Mouse (Mus musculus) adrenal gland, adult (tissue): ENCODE results near the gene Cnp.
"Not testable (repeated sequence)": the region's sequence is repeated elsewhere in the genome, so short reads cannot be mapped to it uniquely, and the experiment has no call there.

Experiments
- DNase-seq, 2 experiments: peaks; one replicate each; pipeline ENCODE4 v3.0.0; 2022 to 2023; ENCODE audit warnings: low spot score in 1 of 2; ENCODE audit not compliant: inconsistent age in 2 of 2

The Cnp gene

GRCm38 (mm10) chr11:100574708-100575483 lies at the start of gene Cnp:
Gene Cnp, plus strand, starts transcription at chr11:100574904.
- DNase-seq: peak; percentile 85 to 94

- peak in 1 of 2 experiments; percentile 78 for DNase-seq
These were observed 49.6 kb upstream of the Cnp start for GRCm38 (mm10) chr11:100524987-100525630.

- peak in 1 of 2 experiments; percentile 67 for DNase-seq
These were observed 48.5 kb upstream of the Cnp start for GRCm38 (mm10) chr11:100526052-100526816.

- DNase-seq: peak; percentile 72 to 90
These were observed 47.6 kb upstream of the Cnp start for GRCm38 (mm10) chr11:100527066-100527457.

- peak; percentile 99 to 100 for DNase-seq
These were observed 47.0 kb upstream of the Cnp start, which contains the start of gene Acly for GRCm38 (mm10) chr11:100527458-100528374. Gene Acly, minus strand, starts transcription at chr11:100528000.

- DNase-seq: peak; percentile 53 to 66
These were observed 46.1 kb upstream of the Cnp start for GRCm38 (mm10) chr11:100528375-100529165.

GRCm38 (mm10) chr11:100533871-100534270 lies 40.8 kb upstream of the Cnp start:
- DNase-seq: no peak

- not testable (repeated sequence) for DNase-seq
These were observed 40.3 kb upstream of the Cnp start for GRCm38 (mm10) chr11:100534411-100534810.

- DNase-seq: not testable (repeated sequence)
These were observed 39.9 kb upstream of the Cnp start for GRCm38 (mm10) chr11:100534821-100535220.

- DNase-seq: peak in 1 of 2 experiments; percentile 68
These were observed 38.7 kb upstream of the Cnp start for GRCm38 (mm10) chr11:100535996-100536395.

GRCm38 (mm10) chr11:100536466-100536865 lies 38.2 kb upstream of the Cnp start:
- DNase-seq: no peak

- peak; percentile 70 to 87 for DNase-seq
These were observed 33.7 kb upstream of the Cnp start for GRCm38 (mm10) chr11:100540966-100541365.

- peak in 1 of 2 experiments; percentile 74 for DNase-seq
These were observed 33.1 kb upstream of the Cnp start for GRCm38 (mm10) chr11:100541577-100541976.

- DNase-seq: peak; percentile 95 to 97
These were observed 29.6 kb upstream of the Cnp start, which contains the start of gene Ttc25 for GRCm38 (mm10) chr11:100544832-100545745. Gene Ttc25, plus strand, starts transcription at chr11:100545607.

GRCm38 (mm10) chr11:100545746-100546085 lies 29.0 kb upstream of the Cnp start:
- DNase-seq: no peak

GRCm38 (mm10) chr11:100546955-100547354 lies 27.7 kb upstream of the Cnp start:
- peak in 1 of 2 experiments; percentile 31 for DNase-seq

- DNase-seq: no peak
These were observed 26.6 kb upstream of the Cnp start for GRCm38 (mm10) chr11:100548141-100548540.

GRCm38 (mm10) chr11:100549466-100549865 lies 25.2 kb upstream of the Cnp start:
- no peak for DNase-seq
